Mouse (Mus musculus): ENCODE results near the gene Trappc3l.
A peak's percentile ranks its signal among the peaks of the same experiment; 100 is the strongest.

Trappc3l gene

DNA sequence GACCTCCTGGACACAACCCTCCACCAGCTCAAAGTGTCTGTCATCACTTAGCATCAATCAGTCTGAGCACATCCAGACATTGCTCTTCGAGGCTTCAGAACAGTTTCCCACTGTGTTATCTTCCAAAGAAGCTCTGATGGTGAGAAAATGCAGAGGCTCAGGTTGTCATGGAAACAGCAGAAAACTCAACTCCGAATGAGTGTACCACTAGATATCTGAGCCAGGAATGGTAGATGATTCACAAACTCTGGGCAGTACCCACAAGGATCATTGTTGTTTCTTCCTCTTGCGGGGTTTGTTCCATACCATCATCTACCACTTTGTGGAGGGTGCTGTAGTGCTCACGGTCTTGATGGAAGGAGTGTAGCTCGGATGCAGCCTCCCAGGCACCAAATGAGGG, 54.5 kb downstream of the Trappc3l start:
- no peak for DNase-seq (ENCODE audit: inconsistent age in 2 of 2, low spot score in 1 of 2)

DNA sequence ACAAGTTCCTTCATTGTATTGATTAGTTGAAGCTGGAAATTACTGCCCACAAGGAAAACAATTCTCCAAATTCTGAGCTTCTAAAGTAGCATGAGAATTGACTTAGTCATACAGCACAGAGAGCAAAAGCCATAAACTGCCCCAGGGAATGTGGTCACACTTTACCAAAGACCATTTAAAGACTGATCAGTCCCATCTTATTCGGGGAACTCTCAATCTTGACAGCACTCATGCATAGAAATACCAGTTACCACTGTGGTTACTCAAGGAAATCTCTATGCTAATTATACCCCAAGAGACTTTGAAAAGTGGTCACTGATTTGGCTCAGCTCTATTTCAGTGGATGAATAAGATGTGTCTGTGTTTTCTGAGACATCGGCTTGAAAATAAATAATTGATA, 57.8 kb downstream of the Trappc3l start:
- DNase-seq (ENCODE audit: inconsistent age in 2 of 2, low spot score in 1 of 2) = no peak

DNA sequence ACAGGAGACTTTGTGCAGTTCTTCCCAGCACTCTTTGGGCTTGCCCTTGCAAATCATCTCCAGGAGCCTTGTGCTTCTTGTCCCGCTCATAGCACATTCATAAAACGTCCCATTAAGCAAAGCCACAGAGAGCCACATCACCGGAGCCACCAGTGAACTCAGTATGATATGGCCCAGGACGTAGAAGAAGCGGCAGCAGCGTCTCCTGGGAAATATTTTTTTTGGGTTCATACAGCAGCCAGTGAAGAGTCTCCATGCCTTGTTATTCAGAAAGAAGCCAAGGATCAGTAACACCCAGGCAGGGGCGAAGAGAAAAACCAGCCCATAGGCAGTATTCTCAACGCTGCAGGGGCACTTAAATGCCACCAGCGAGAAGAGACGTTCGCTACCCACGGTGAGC, 58.6 kb downstream of the Trappc3l start:
- DNase-seq (ENCODE audit: inconsistent age in 2 of 2, low spot score in 1 of 2) = no peak

DNA sequence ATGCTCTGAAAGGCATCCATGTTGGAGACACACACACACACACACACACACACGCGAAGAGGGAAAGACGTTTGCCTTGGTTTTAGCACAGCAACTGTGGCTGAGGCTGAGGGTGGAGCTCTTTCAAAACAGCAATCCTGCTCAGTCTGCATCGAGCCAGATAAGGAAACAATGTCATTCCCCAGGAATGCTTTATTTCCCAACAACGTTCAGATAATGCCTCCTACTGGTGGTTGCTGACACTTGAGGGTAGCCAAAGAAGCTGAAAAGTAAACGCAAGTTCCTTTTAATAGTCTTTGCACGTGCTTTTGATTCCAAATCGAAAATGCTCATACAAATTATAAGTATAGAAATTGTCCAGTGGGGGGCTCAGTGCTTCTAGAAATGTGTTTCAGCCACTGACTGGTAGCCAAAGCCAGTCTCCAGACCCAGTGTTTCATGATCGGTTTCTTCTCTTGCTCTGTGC, 59.1 kb downstream of the Trappc3l start, which contains the start of gene Calhm5:
Gene Calhm5, minus strand, starts transcription at position 102 of the 466 bp plus-strand sequence.
- peak; percentile 28 to 80 for DNase-seq (ENCODE audit: inconsistent age in 2 of 2, low spot score in 1 of 2)

DNA sequence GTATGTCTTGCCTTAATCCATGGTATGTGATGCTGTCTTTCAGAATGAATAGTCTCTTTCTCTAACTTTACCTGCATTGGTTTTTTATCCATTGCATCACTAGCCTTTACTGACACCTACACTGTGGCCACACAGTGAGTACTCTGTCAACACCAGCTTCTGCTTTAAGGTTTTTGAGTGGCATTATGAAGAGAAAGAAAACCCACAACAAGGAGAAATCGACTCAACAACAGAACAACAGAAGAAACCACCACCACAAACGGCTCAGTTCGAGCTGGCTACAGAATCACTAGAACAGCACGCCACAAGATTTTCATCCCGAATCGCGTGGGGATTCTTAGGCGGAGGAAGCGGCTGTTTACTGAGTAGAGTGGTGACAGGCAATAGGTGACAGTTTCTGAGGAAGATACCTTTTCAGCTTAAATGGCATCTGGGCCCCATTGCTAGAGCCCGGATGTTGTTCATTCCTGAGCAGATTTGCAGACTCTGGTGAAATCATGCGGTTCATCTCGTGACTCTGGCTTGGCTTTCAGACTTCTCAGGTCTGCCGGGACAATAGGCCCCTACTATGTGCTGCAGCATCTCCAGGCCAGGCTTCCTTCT, 73.6 kb downstream of the Trappc3l start:
- no peak for DNase-seq (ENCODE audit: inconsistent age in 2 of 2, low spot score in 1 of 2)

DNA sequence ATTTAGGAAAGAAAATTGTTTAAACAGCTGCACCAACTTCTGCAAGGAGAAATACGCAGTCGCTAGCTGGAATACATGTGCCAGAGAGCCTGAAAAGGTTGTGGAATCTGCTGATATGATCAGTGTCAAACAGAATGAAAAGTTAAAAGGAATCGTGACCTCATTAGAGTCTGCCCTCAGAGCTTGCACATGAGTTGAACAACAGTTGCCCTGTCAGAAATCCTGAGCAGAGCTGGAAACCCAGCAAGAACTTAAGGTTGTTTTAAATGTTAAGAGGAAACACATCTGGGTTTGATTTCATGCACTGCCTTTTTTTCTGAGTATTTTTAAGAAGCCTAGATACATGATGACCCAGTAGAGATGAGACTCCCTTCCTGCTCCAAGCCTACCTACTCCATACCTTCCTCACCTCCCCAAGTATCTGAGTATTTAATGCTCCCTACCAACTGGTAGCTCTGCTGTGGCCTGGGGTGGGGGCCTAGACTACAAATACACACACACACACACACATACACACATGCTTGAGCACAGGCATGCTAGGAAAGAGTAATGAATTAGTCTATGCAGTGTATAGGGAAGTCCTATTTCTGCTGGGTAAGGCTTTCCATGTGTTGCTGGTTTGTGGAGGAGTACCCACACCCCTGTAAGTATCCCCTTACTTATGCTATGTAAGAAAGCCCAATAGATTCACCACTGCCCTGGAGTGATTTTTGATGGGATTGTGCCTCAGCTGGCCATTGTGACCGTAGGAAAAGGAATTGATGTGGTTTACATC, 74.8 kb downstream of the Trappc3l start:
- DNase-seq (ENCODE audit: inconsistent age in 2 of 2, low spot score in 1 of 2) = peak in 1 of 2 experiments; percentile 62

DNA sequence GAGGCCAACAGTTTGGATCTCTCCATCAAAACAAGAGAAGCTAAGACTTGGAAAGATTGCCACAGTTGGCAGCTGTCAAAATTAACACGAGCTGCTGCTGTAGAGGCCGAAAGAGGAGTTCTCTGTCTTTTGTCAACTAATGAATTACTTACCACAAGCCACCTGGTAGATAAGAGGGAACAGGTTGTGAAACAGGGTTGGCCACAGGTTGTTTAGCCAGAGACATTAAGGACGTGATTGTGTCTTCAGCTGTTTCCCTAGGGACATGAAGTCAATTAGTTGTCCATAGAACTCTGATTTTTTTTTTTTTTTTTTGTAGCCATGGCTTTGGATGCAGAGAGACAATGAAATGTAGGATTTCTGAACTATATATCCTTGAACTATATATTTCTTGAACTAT, 79.7 kb downstream of the Trappc3l start:
- no peak for DNase-seq (ENCODE audit: inconsistent age in 2 of 2, low spot score in 1 of 2)

DNA sequence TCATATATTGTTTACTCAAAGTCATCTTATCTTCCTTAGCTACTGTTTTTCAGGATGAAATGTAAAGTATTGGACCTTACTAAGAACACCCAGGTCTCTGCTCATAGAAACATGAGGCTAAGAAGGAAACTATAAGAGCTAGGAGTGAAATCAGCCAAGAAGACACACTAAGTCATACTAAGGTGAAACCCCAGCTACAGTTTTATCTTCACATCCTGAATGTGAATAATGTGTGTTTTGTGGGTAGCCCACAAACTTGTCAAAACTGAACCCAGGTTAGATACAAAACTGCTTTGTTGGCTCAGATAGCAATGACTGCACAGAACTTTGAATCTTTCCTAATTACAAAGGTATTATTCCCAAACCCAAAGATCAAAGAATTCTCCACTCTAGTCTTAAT, 80.4 kb downstream of the Trappc3l start:
- DNase-seq (ENCODE audit: inconsistent age in 2 of 2, low spot score in 1 of 2) = no peak

DNA sequence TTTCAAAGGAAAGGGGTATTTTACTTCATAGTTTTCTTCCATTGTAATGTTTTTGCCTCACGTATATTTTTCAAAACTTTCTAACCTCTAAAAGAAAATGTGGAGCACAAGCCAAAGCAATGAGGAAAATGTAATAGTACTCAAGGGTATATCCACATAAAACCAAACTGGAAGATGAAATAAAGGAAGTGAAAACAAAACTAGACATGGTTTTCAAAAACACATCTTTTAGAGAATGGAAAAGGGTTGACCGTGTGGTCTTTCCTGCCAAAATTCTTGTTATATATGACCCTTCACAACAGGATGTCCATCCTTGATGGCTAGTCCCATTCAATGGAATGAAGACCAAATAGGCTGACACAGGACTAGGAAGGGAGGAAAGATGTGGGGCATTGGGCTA, 81.0 kb downstream of the Trappc3l start:
- no peak for DNase-seq (ENCODE audit: inconsistent age in 2 of 2, low spot score in 1 of 2)

DNA sequence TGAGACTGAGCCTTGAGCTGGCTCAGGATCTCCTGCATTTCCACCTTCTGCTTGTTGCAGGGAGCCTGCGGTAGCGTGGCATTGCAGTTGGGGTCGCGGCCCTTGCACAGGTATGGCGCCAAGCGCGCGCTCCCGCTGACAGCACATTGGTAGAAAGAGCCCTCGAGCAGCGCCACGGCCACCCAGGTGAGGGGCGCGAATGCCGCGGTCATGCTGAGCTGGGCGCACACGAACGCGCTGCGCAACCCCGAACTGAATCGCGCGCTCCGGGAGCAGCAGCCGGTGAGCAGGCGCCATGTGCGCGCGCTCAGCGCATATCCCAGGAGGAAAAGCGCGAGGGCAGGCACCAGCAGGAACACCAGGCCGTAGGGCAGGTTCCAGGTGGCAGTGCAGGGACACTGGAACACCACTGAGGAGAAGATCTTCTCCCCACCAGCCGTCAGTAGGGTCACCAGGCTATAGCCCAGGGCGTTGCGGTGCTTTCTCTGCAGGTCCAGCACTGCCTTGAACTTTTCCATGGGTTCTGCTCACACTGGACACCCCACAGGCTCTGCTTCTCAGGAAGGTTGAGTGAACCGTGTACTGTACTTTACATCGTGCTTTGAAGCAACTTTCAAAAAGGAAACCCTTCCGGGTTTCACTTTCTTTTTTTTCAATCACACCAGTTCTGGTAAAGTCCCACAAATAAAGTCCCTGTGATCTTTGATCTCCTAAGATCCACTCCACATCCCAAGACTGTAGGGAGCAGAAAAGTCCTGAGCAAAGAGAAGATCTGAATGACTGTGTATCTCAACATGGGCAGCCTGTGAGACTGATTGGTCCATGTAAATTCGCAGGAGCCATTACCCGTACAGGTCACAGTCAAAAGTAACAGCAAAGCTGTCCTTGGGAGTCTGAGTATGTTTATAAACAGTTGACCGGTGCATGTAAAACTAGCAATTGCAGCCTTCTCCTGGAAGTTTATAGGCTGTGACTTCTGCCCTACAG, 90.3 kb downstream of the Trappc3l start, which contains the start of gene Calhm6:
Gene Calhm6, minus strand, starts transcription at position 593 of the 987 bp plus-strand sequence.
- peak; percentile 22 to 71 for DNase-seq (ENCODE audit: inconsistent age in 2 of 2, low spot score in 1 of 2)

DNA sequence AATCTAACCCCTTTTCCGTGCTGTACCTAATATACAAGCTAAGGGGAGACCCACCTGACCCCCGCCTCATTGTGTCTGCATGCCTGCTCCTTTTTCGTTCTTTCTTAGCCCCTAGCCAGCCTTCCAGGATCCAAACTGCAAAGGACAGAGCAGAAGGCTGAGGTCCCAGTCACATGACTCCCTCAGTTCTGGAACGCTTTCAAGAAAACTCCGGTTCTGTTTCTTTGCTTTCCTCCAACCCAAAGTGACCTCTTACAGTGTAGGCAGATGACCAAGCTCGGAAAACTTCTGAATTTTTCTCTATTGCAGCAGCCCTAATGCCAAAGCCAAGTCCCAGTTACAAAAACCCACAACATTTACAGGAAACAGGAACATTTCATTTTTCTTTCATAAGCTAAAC, 91.0 kb downstream of the Trappc3l start:
- peak in 1 of 2 experiments; percentile 67 for DNase-seq (ENCODE audit: inconsistent age in 2 of 2, low spot score in 1 of 2)

DNA sequence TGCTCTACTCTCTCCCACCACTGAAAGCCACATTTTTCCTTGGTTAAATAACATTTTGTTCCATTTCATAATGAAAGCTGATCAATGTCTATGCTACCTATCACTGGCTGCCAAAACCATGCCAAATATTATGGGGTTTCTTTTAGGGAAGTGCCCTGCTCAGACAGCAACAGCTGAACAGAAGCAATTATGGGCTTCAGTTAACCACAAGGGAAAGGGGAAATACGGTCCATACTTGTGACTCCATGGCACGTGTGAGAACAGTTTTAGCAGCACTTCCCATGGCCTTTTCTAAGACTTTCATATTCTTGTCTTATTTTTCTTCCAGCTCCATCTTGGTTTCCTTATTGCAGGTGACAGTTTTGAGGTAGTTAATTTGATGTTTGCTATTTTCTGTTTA, 94.0 kb downstream of the Trappc3l start:
- DNase-seq (ENCODE audit: inconsistent age in 2 of 2, low spot score in 1 of 2) = no peak

DNA sequence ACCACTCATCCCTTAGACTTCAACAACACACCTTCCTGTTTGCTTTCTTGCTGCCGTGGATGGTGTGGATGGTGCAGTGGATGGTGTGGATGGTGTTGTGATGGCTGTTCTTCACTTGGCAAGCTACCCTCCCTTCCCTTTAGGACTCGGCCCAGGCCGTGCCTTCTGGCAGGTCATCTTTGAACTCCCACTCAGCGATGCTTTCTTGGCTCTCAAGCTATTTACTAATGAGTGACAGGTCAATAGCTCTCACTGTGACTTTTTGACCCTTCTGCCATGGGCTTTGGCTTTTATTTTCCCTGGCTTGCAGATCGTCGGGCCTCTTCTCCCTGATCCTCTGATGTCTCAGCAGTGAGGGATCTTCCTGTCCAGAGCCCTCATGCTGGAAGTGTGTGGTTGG, 99.0 kb downstream of the Trappc3l start:
- no peak for DNase-seq (ENCODE audit: inconsistent age in 2 of 2, low spot score in 1 of 2)

DNA sequence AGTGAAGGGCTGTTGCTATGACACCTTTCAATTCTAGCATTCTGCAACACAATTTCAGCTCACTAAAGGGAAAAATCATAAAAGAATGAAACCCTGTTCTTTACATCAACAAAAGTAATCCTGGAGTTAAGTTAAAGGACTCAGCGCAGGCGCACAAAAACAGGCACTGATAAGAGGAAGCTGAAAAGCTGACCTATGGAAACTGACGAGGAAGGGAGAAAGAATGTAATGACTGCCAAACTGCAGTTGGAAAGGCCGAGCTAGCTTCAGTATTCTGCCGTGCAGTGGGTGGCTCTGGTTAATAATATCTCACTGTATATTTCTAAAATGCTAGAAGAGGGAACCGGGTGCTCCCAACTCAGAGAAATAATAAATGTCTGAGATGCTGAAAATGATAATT, 100.6 kb downstream of the Trappc3l start:
- DNase-seq (ENCODE audit: inconsistent age in 2 of 2, low spot score in 1 of 2) = no peak

DNA sequence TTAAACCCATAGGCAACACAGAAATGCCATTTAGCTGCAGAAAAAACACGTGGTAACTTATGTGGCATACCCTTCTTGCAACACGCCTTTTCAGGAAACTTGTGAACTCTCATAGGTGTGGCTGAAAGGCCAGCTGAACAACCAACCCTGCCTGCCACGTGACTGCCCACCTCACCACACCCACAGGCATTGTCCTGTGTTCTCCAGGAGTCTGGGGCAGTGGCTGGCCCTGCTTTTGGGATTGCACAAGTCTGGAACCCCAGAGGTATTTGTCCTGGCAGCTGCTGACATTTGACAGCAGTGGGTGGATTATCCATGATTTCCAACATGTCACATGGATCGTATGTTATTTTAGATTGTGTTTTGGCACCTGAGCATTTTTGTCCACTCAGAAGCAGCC, 102.4 kb downstream of the Trappc3l start:
- DNase-seq (ENCODE audit: inconsistent age in 2 of 2, low spot score in 1 of 2) = peak in 1 of 2 experiments; percentile 33

DNA sequence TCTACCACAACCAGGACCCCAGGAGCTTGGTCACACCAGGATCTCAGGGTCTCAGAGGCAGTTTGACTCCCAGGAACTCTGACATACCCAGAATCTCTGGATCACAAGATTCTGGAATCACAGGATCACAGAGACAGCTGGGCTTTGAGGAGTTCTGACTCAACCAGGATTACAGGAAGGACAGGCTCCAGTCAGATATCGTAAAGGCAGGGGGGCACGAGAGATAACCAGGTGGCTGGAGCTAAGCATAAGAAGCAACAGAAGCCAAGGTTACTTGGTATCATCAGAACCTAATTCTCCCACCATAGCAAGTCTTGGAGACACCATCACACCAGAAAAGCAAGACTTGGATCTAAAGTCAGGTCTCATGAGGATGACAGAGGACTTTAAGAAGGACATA, 104.3 kb downstream of the Trappc3l start:
- no peak for DNase-seq (ENCODE audit: inconsistent age in 2 of 2, low spot score in 1 of 2)

DNA sequence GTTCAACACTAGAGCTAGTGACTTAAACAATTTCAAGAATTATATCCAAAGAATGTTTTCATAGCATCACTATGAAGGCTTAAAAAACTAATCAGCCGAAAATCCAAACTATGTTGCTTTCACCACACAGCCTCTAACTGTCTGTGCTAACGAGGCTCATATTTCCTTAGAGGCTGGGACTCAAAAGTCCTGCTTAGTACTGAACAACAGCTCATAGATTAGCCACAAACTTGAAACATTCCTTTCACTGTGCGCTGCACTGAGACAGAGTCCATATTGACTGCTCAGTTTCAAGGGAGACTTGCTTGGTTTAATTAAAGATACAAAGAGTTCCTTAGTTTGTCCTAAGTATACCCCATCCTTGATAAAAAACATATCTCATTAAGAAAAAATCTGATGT, 112.4 kb downstream of the Trappc3l start:
- DNase-seq (ENCODE audit: inconsistent age in 2 of 2, low spot score in 1 of 2) = no peak

DNA sequence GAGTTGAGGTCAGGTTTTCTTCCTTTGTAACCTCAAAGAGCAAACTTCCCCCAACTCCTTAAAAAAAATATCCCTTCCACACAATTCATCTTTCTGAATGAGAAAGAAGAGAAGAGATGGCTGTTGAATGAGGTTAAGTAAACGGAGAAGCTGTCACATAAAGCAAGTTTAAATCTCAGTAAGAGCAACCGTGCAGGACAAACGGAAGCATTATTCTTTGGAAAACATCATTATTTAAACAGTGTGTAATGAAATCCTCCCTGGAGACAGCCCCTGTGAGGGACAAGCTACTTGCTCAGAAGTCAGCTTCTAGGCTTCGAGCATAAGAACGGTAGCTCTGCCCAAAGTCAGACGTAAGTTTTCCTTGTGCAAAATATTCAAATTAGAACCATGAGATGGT, 113.1 kb downstream of the Trappc3l start:
- no peak for DNase-seq (ENCODE audit: inconsistent age in 2 of 2, low spot score in 1 of 2)

DNA sequence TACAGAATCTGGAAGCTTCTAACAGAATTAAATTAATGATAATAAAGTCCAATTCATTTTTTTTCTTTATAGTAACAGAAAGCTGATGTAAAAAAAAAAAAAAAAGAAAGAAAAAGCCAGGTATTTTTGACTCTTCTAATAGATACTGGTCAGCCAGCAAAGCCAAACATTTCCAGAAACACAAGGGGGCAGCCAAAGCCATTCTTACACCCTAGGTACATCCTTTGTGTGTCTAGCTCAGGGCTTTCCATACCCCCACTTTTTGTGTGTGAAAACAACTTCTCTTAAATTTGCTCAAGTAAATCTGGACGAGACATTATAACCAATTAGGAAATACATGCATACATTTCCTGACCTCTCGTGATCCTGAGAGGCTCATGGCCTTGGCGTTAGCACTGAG, 114.4 kb downstream of the Trappc3l start:
- DNase-seq (ENCODE audit: inconsistent age in 2 of 2, low spot score in 1 of 2) = peak in 1 of 2 experiments; percentile 40

DNA sequence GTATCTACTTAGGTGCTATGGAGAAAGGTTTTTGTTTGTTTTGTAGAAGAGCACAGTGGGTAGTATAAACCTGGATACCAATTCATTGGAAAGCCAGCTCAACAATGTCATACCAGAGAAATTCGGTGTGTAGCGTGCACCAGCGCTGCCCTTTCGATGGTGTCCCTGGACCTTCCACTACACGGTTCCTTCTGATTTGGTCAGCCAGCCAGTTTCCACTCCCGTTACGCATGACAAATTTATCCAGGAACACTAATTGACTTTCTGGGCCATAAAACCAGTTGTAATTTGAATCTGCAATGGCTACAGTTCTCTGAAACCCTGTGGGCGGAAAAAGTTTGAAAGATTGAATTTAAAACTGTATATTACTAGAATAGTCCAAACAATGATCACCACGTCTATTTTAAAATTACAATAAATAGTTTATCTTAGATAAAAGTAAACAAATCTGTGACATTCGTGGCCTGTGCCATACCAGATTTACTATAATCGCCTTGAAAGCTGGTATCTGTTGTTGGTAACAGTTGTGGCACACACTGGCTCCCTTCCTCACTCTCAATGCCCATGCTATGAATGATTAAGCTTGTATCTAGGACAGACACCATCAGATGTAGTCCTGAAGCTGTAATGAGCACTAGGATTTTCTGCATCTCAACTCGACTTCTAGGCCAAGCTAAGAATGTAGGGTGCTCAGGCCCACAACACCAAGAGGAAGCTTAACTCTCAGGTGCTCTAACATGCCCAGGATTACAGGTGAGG, 118.6 kb downstream of the Trappc3l start:
- no peak for DNase-seq (ENCODE audit: inconsistent age in 2 of 2, low spot score in 1 of 2)
